Mouse (Mus musculus) E14TG2a.4 (cell line): ENCODE results near the gene Cngb1.

Source experiments
- CTCF ChIP-seq: conservative IDR thresholded peaks from 2 replicates; pipeline ENCODE4 v1.5.1; 2014; ENCODE audit warnings: low read length
- NANOG ChIP-seq: IDR thresholded peaks from 2 replicates; pipeline ENCODE4 v1.6.1; 2014; ENCODE audit warnings: borderline replicate concordance, low read length, mixed read lengths
- POU5F1 ChIP-seq: IDR thresholded peaks from 2 replicates; pipeline ENCODE4 v1.6.1; 2014; ENCODE audit warnings: low read length, borderline replicate concordance

GRCm38 (mm10) chr8:95271841-95272240 lies 34.5 kb downstream of the Cngb1 start:
- TF ChIP-seq CTCF (no peak), NANOG (no peak), POU5F1 (no peak)
